Mouse (Mus musculus) embryonic stem cell, embryonic (primary cell): ENCODE data around the gene Gm27021.

ENCODE experiments used
- CTCF ChIA-PET, 4 experiments: fragments of 300-600 bp in 2 of 4; fragments of 350-600 bp in 2 of 4; sonication (Branson Sonifier 250); formaldehyde crosslinking; loops; one replicate each; lab custom pipeline; 2022; ENCODE audit warnings: inconsistent platforms in 2 of 4; lab: Charles Lee
- POLR2A ChIA-PET, 4 experiments: fragments of 300-600 bp in 2 of 4; fragments of 350-600 bp in 2 of 4; sonication (Branson Sonifier 250); formaldehyde crosslinking; loops; one replicate each; lab custom pipeline; 2022; ENCODE audit warnings: antibody characterized with exemption in 4 of 4, inconsistent platforms in 1 of 4; lab: Charles Lee

The Gm27021 gene

GRCm38 (mm10) chr8:120693861-120694493 is 26.1 kb upstream of the Gm27021 start:
- ChIA-PET CTCF (no interaction called here), POLR2A (interaction anchor here in 1 of 4 experiments (1.0 kb wide), 1 partner anchor 52 kb away, joined by 3 read pairs; no protein-coding TSS in a partner anchor)

- ChIA-PET CTCF (no interaction called here), POLR2A (interaction anchor here in 2 of 4 experiments (0.7 to 1.0 kb wide), 3 partner anchors 10 to 816 kb away, joined by 3 read pairs; no protein-coding TSS in a partner anchor)
Measured at GRCm38 (mm10) chr8:120692934-120693333, 25.1 kb upstream of the Gm27021 start.

- ChIA-PET CTCF (no interaction called here), POLR2A (interaction anchor here in 1 of 4 experiments (0.5 to 0.9 kb wide), 2 partner anchors 12 to 280 kb away, joined by 3 read pairs; no protein-coding TSS in a partner anchor)
Measured at GRCm38 (mm10) chr8:120688511-120688910, 20.6 kb upstream of the Gm27021 start.

- POLR2A ChIA-PET, result interaction anchor here in 1 of 4 experiments (0.9 kb wide), 1 partner anchor 11 kb away, joined by 3 read pairs; no protein-coding TSS in a partner anchor
- CTCF ChIA-PET, result no interaction called here
Measured at GRCm38 (mm10) chr8:120687786-120688185, 19.9 kb upstream of the Gm27021 start.

GRCm38 (mm10) chr8:120686576-120686975 is 18.7 kb upstream of the Gm27021 start:
- ChIA-PET POLR2A (interaction anchor here in 2 of 4 experiments (0.6 to 2.1 kb wide), 2 partner anchors 14 to 123 kb away, joined by 3 to 6 read pairs; no protein-coding TSS in a partner anchor), CTCF (interaction anchor here in 3 of 4 experiments (0.6 to 1.0 kb wide), 7 partner anchors 19 to 406 kb away, joined by 3 read pairs; partner anchors contain the start of genes Cox4i1 (in 1 of the 3) and Gm27021 (in 1 of the 3))

GRCm38 (mm10) chr8:120686051-120686450 is 18.2 kb upstream of the Gm27021 start:
- POLR2A ChIA-PET, result interaction anchor here in 1 of 4 experiments (2.1 kb wide), 1 partner anchor 13 kb away, joined by 6 read pairs; no protein-coding TSS in a partner anchor

GRCm38 (mm10) chr8:120685591-120685990 is 17.7 kb upstream of the Gm27021 start:
- CTCF ChIA-PET, result interaction anchor here in 3 of 4 experiments (0.7 to 2.7 kb wide), 6 partner anchors 12 to 423 kb away, joined by 3 to 14 read pairs (median 6); partner anchors contain the start of genes Cox4i1 (in 1 of the 3) and Gm27021 (in 1 of the 3)
- POLR2A ChIA-PET, result interaction anchor here in 1 of 4 experiments (1.3 to 2.1 kb wide), 2 partner anchors 9 to 13 kb away, joined by 6 read pairs; no protein-coding TSS in a partner anchor

More at GRCm38 (mm10) chr8:120686051-120686450, 18.2 kb upstream of the Gm27021 start:
- CTCF ChIA-PET, result interaction anchor here (0.6 to 2.1 kb wide), 8 partner anchors 18 to 423 kb away, joined by 3 to 8 read pairs (median 3); partner anchors contain the start of genes Cox4i1 (in 1 of the 4) and Gm27021 (in 1 of the 4)

- CTCF ChIA-PET, result interaction anchor here in 3 of 4 experiments (0.8 to 2.7 kb wide), 7 partner anchors 12 to 408 kb away, joined by 3 to 14 read pairs (median 6); no protein-coding TSS in a partner anchor
- POLR2A ChIA-PET, result interaction anchor here in 1 of 4 experiments (1.3 to 2.1 kb wide), 2 partner anchors 9 to 12 kb away, joined by 6 read pairs; no protein-coding TSS in a partner anchor
Measured at GRCm38 (mm10) chr8:120685097-120685496, 17.2 kb upstream of the Gm27021 start.

- POLR2A ChIA-PET, result interaction anchor here in 2 of 4 experiments (1.0 to 1.6 kb wide), 2 partner anchors 17 to 420 kb away, joined by 4 to 6 read pairs; no protein-coding TSS in a partner anchor
- CTCF ChIA-PET, result interaction anchor here (0.5 to 2.7 kb wide), 27 partner anchors 13 to 786 kb away, joined by 3 to 15 read pairs (median 4); partner anchors contain the start of genes Cox4i1 (in 1 of the 4), Emc8 (in 1 of the 4), Gm27021 (in 1 of the 4) and Irf8 (in 1 of the 4)
Measured at GRCm38 (mm10) chr8:120684082-120684481, 16.2 kb upstream of the Gm27021 start.

- ChIA-PET POLR2A (interaction anchor here in 3 of 4 experiments (0.6 to 1.6 kb wide), 4 partner anchors 9 to 420 kb away, joined by 3 to 6 read pairs (median 4); no protein-coding TSS in a partner anchor), CTCF (interaction anchor here (0.5 to 2.7 kb wide), 28 partner anchors 10 to 786 kb away, joined by 3 to 15 read pairs (median 4); partner anchors contain the start of genes Cox4i1 (in 1 of the 4), Emc8 (in 1 of the 4), Gm27021 (in 1 of the 4) and Irf8 (in 1 of the 4))
Measured at GRCm38 (mm10) chr8:120683602-120684001, 15.7 kb upstream of the Gm27021 start.

GRCm38 (mm10) chr8:120681113-120681512 is 13.2 kb upstream of the Gm27021 start:
- ChIA-PET POLR2A (interaction anchor here in 1 of 4 experiments (1.8 kb wide), 1 partner anchor 9 kb away, joined by 6 read pairs; no protein-coding TSS in a partner anchor), CTCF (interaction anchor here in 1 of 4 experiments (1.1 to 1.5 kb wide), 2 partner anchors 114 to 115 kb away, joined by 3 to 5 read pairs; no protein-coding TSS in a partner anchor)

- CTCF ChIA-PET, result interaction anchor here in 3 of 4 experiments (0.5 to 4.1 kb wide), 16 partner anchors 16 to 534 kb away, joined by 3 to 27 read pairs (median 4); no protein-coding TSS in a partner anchor
- POLR2A ChIA-PET, result interaction anchor here in 1 of 4 experiments (1.9 kb wide), 1 partner anchor 13 kb away, joined by 9 read pairs; the partner anchor contains the start of genes Cox4i1, Emc8 and Gm27021
Measured at GRCm38 (mm10) chr8:120680405-120680804, 12.5 kb upstream of the Gm27021 start.

GRCm38 (mm10) chr8:120679629-120680387 is 11.9 kb upstream of the Gm27021 start:
- ChIA-PET POLR2A (interaction anchor here in 1 of 4 experiments (0.6 to 1.9 kb wide), 3 partner anchors 13 to 116 kb away, joined by 3 to 9 read pairs (median 4); partner anchors contain the start of genes Cox4i1, Emc8 and Gm27021), CTCF (interaction anchor here in 3 of 4 experiments (0.5 to 4.1 kb wide), 26 partner anchors 15 to 535 kb away, joined by 3 to 27 read pairs (median 4); no protein-coding TSS in a partner anchor)

GRCm38 (mm10) chr8:120678447-120678846 is 10.6 kb upstream of the Gm27021 start:
- ChIA-PET POLR2A (interaction anchor here in 3 of 4 experiments (0.5 to 0.6 kb wide), 4 partner anchors 40 to 1216 kb away, joined by 3 read pairs; no protein-coding TSS in a partner anchor), CTCF (interaction anchor here (0.6 to 4.1 kb wide), 34 partner anchors 11 to 426 kb away, joined by 3 to 27 read pairs (median 4); partner anchors contain the start of genes Cox4i1 (in 1 of the 4) and Gm27021 (in 1 of the 4))

GRCm38 (mm10) chr8:120675718-120676117 is 7.8 kb upstream of the Gm27021 start:
- CTCF ChIA-PET, result interaction anchor here in 3 of 4 experiments (1.1 to 1.7 kb wide), 4 partner anchors 121 to 133 kb away, joined by 4 to 5 read pairs (median 4); no protein-coding TSS in a partner anchor
- POLR2A ChIA-PET, result interaction anchor here in 2 of 4 experiments (0.5 to 1.5 kb wide), 5 partner anchors 9 to 770 kb away, joined by 3 to 6 read pairs (median 4); no protein-coding TSS in a partner anchor

- CTCF ChIA-PET, result interaction anchor here in 2 of 4 experiments (0.6 to 1.5 kb wide), 7 partner anchors 10 to 149 kb away, joined by 3 to 7 read pairs (median 3); no protein-coding TSS in a partner anchor
- POLR2A ChIA-PET, result interaction anchor here in 3 of 4 experiments (0.6 to 3.5 kb wide), 11 partner anchors 9 to 338 kb away, joined by 3 to 14 read pairs (median 4); partner anchors contain the start of gene Gins2 (in 1 of the 3)
Measured at GRCm38 (mm10) chr8:120673298-120673697, 5.4 kb upstream of the Gm27021 start.
